17 mouse cellular contexts compared by ENCODE assay signal in genomic region chr17:25716130-25716529, GRCm38 (mm10). TPM values are rescaled to one million over a fixed set of nuclear protein-coding genes. Genes with fewer than 3 reads are reported as not detected.
DNase-seq lines count a peak whose midpoint lies in the region; ATAC-seq and TF ChIP-seq lines count a peak whose summit lies in the region.
"Had no signal": no experiment of that assay in that cellular context is flagged by ENCODE, and none has a peak within 500 bp of the region (broad histone marks: within the 10 kb centered on the region; RNA-seq: fewer than 3 reads in every experiment).

No protein-coding gene starts in this region.

- TF ChIP-seq EP300 in stomach, postnatal 0 days (optimal IDR thresholded peaks at IDR 0.05): no peak

- ATAC-seq in hindbrain, embryonic 15.5 days (ENCODE audit: low FRiP score, low read depth): no peak
- no peak for ATAC-seq in hindbrain, embryonic 12.5 days (ENCODE audit: low FRiP score)
- ATAC-seq in neural tube, embryonic 15.5 days (ENCODE audit: low FRiP score): no peak
- ATAC-seq in liver, embryonic 13.5 days (ENCODE audit: low read depth): 0 out of 2 replicates have a peak, but pooled peaks have one; percentile 13
- no peak for ATAC-seq in stomach, postnatal 0 days (ENCODE audit: low FRiP score, low TSS enrichment)

- TF ChIP-seq CTCF in stomach, postnatal 0 days (IDR thresholded peaks at IDR 0.05; ENCODE audit: low read depth): no peak

- H3K9me3 ChIP-seq in hindbrain, embryonic 15.5 days: no peaks in the 10 kb centered on the region
- H3K9me3 ChIP-seq in hindbrain, embryonic 12.5 days (replicated peaks): no peaks in the 10 kb centered on the region
- H3K9me3 ChIP-seq in neural tube, embryonic 15.5 days (replicated peaks): no peaks in the 10 kb centered on the region
- H3K9me3 ChIP-seq in liver, embryonic 13.5 days (replicated peaks): no peaks in the 10 kb centered on the region
- no peaks in the 10 kb centered on the region for H3K9me3 ChIP-seq in stomach, postnatal 0 days (ENCODE audit: control insufficient read depth, low read length)
- H3K9me3 ChIP-seq: embryonic facial prominence, embryonic 12.5 days; midbrain, embryonic 12.5 days had no signal

- H3K36me3 ChIP-seq in hindbrain, embryonic 15.5 days: no peaks in the 10 kb centered on the region
- peaks cover 21% of the 10 kb centered on the region for H3K36me3 ChIP-seq in hindbrain, embryonic 12.5 days
- no peaks in the 10 kb centered on the region for H3K36me3 ChIP-seq in neural tube, embryonic 15.5 days
- H3K36me3 ChIP-seq in liver, embryonic 13.5 days: peaks cover 28% of the 10 kb centered on the region
- peaks cover 4% of the 10 kb centered on the region; the same call in 1 of the 2 replicates for H3K36me3 ChIP-seq in stomach, postnatal 0 days (ENCODE audit: control insufficient read depth, insufficient read depth, low read length)

- H3K27ac ChIP-seq in hindbrain, embryonic 15.5 days (replicated peaks): no peak overlapping the region
- no peak overlapping the region for H3K27ac ChIP-seq in hindbrain, embryonic 12.5 days
- no peak overlapping the region for H3K27ac ChIP-seq in neural tube, embryonic 15.5 days (replicated peaks)
- no peak overlapping the region for H3K27ac ChIP-seq in liver, embryonic 13.5 days
- no peak overlapping the region for H3K27ac ChIP-seq in stomach, postnatal 0 days (replicated peaks)
- H3K27ac ChIP-seq: embryonic facial prominence, embryonic 12.5 days; midbrain, embryonic 12.5 days had no signal

- peaks cover 10% of the 10 kb centered on the region for H3K4me1 ChIP-seq in hindbrain, embryonic 15.5 days (replicated peaks)
- H3K4me1 ChIP-seq in hindbrain, embryonic 12.5 days: peaks cover 16% of the 10 kb centered on the region
- H3K4me1 ChIP-seq in neural tube, embryonic 15.5 days: peaks cover 12% of the 10 kb centered on the region
- peaks cover 26% of the 10 kb centered on the region for H3K4me1 ChIP-seq in liver, embryonic 13.5 days (replicated peaks)
- H3K4me1 ChIP-seq in stomach, postnatal 0 days (replicated peaks; ENCODE audit: control insufficient read depth, insufficient read depth): no peaks in the 10 kb centered on the region

- H3K4me2 ChIP-seq in hindbrain, embryonic 15.5 days: 0 out of 2 replicates have a peak overlapping the region, but pooled peaks have one; percentile 91
- H3K4me2 ChIP-seq in hindbrain, embryonic 12.5 days (replicated peaks): no peak overlapping the region
- H3K4me2 ChIP-seq in neural tube, embryonic 15.5 days: no peak overlapping the region
- H3K4me2 ChIP-seq in liver, embryonic 13.5 days: no peak overlapping the region
- H3K4me2 ChIP-seq in stomach, postnatal 0 days (replicated peaks; ENCODE audit: low read depth): no peak overlapping the region

- peaks cover 30% of the 10 kb centered on the region for H3K27me3 ChIP-seq in hindbrain, embryonic 15.5 days
- H3K27me3 ChIP-seq in hindbrain, embryonic 12.5 days: peaks cover 44% of the 10 kb centered on the region
- peaks cover 36% of the 10 kb centered on the region for H3K27me3 ChIP-seq in neural tube, embryonic 15.5 days (replicated peaks)
- H3K27me3 ChIP-seq in liver, embryonic 13.5 days: peaks cover 42% of the 10 kb centered on the region
- H3K27me3 ChIP-seq in stomach, postnatal 0 days (ENCODE audit: control insufficient read depth, insufficient read depth, low read length): no peaks in the 10 kb centered on the region

- H3K9ac ChIP-seq in hindbrain, embryonic 15.5 days: no peak overlapping the region
- H3K9ac ChIP-seq in hindbrain, embryonic 12.5 days: no peak overlapping the region
- no peak overlapping the region for H3K9ac ChIP-seq in neural tube, embryonic 15.5 days (replicated peaks)
- no peak overlapping the region for H3K9ac ChIP-seq in liver, embryonic 13.5 days
- H3K9ac ChIP-seq in stomach, postnatal 0 days (ENCODE audit: low read length): no peak overlapping the region
- H3K9ac ChIP-seq: midbrain, embryonic 12.5 days had no signal

- 5% methylated on average over 6 of the region's 6 CpGs for WGBS in hindbrain, embryonic 15.5 days
- WGBS in hindbrain, embryonic 12.5 days: 5% methylated on average over 6 of the region's 6 CpGs
- 11% methylated on average over 6 of the region's 6 CpGs for WGBS in neural tube, embryonic 15.5 days
- WGBS in liver, embryonic 13.5 days (ENCODE audit: insufficient replicate concordance): 5% methylated on average over 6 of the region's 6 CpGs
- WGBS in stomach, postnatal 0 days: 13% methylated on average over 6 of the region's 6 CpGs

- peak; percentile 17 for DNase-seq in embryo, embryonic 10.5 days (ENCODE audit: low spot score)
- DNase-seq in embryo, embryonic 11 days: no peak
- DNase-seq in neural tube, embryonic 10.5 days (ENCODE audit: extremely low spot score, low spot score): peak; percentile 30
- DNase-seq in liver, embryonic 13.5 days: no peak
- DNase-seq in stomach, postnatal 0 days (ENCODE audit: low spot score): no peak
- DNase-seq: adrenal gland, adult 2 months; cerebellum, adult 9-11 months; gastrocnemius, postnatal 36 days; kidney, postnatal 25 days; lung, postnatal 36 days had no signal

- no peak overlapping the region for H3K4me3 ChIP-seq in hindbrain, embryonic 15.5 days
- no peak overlapping the region for H3K4me3 ChIP-seq in hindbrain, embryonic 12.5 days
- H3K4me3 ChIP-seq in neural tube, embryonic 15.5 days (replicated peaks): no peak overlapping the region
- H3K4me3 ChIP-seq in liver, embryonic 13.5 days (replicated peaks): no peak overlapping the region
- H3K4me3 ChIP-seq in stomach, postnatal 0 days (ENCODE audit: low read depth, low read length): no peak overlapping the region
- H3K4me3 ChIP-seq: midbrain, embryonic 12.5 days; myocyte had no signal

RNA-seq across cellular contexts. Expression of gene Gng13, which starts 0.8 kb away (rescaled TPM):
- 6.7 and 9.6 TPM in 2 replicates for polyA plus RNA-seq in hindbrain, embryonic 15.5 days (2015; fragmentation: Nextera tagmentation; extraction: Ambion mirVana)
- 0.54 and 0.77 TPM in 2 replicates for polyA plus RNA-seq in hindbrain, embryonic 12.5 days (2016; fragmentation: Nextera tagmentation; extraction: Ambion mirVana)
- polyA plus RNA-seq in neural tube, embryonic 15.5 days (2015; fragmentation: Nextera tagmentation; extraction: Ambion mirVana): 8.0 and 8.3 TPM in 2 replicates
- 0.25 and 0.51 TPM in 2 replicates for polyA plus RNA-seq in liver, embryonic 13.5 days (2015; fragmentation: Nextera tagmentation; extraction: Ambion mirVana)
- 1.4 and 1.7 TPM in 2 replicates for polyA plus RNA-seq in stomach, postnatal 0 days (2015; fragmentation: Nextera tagmentation; extraction: Ambion mirVana)
- polyA plus RNA-seq: adrenal gland, adult 2 months; liver, embryonic 16.5 days had no signal

RNA-seq across cellular contexts. Expression of gene Chtf18, which starts 11.1 kb away (rescaled TPM):
- 8.2 and 8.8 TPM in 2 replicates for polyA plus RNA-seq in hindbrain, embryonic 15.5 days (2015; fragmentation: Nextera tagmentation; extraction: Ambion mirVana)
- 21.4 and 26.8 TPM in 2 replicates for polyA plus RNA-seq in hindbrain, embryonic 12.5 days (2016; fragmentation: Nextera tagmentation; extraction: Ambion mirVana)
- polyA plus RNA-seq in neural tube, embryonic 15.5 days (2015; fragmentation: Nextera tagmentation; extraction: Ambion mirVana): 5.8 and 10.1 TPM in 2 replicates
- 24.8 and 25.4 TPM in 2 replicates for polyA plus RNA-seq in liver, embryonic 13.5 days (2015; fragmentation: Nextera tagmentation; extraction: Ambion mirVana)
- 4.2 and 5.4 TPM in 2 replicates for polyA plus RNA-seq in stomach, postnatal 0 days (2015; fragmentation: Nextera tagmentation; extraction: Ambion mirVana)

RNA-seq across cellular contexts. Expression of gene Rpusd1, which starts 11.3 kb away (rescaled TPM):
- 28.7 and 30.1 TPM in 2 replicates for polyA plus RNA-seq in hindbrain, embryonic 15.5 days (2015; fragmentation: Nextera tagmentation; extraction: Ambion mirVana)
- 19.3 and 20.3 TPM in 2 replicates for polyA plus RNA-seq in hindbrain, embryonic 12.5 days (2016; fragmentation: Nextera tagmentation; extraction: Ambion mirVana)
- polyA plus RNA-seq in neural tube, embryonic 15.5 days (2015; fragmentation: Nextera tagmentation; extraction: Ambion mirVana): 29.3 and 30.3 TPM in 2 replicates
- polyA plus RNA-seq in liver, embryonic 13.5 days (2015; fragmentation: Nextera tagmentation; extraction: Ambion mirVana): 7.6 and 8.4 TPM in 2 replicates
- polyA plus RNA-seq in stomach, postnatal 0 days (2015; fragmentation: Nextera tagmentation; extraction: Ambion mirVana): 10.3 and 10.5 TPM in 2 replicates

RNA-seq across cellular contexts. Expression of gene Mslnl, which starts 19.7 kb away (rescaled TPM):
- polyA plus RNA-seq in hindbrain, embryonic 15.5 days (2015; fragmentation: Nextera tagmentation; extraction: Ambion mirVana): 0.05 TPM in 1 of 2 replicates, not detected in the other
- not detected in 2 replicates for polyA plus RNA-seq in hindbrain, embryonic 12.5 days (2016; fragmentation: Nextera tagmentation; extraction: Ambion mirVana)
- not detected in 2 replicates for polyA plus RNA-seq in neural tube, embryonic 15.5 days (2015; fragmentation: Nextera tagmentation; extraction: Ambion mirVana)
- polyA plus RNA-seq in liver, embryonic 13.5 days (2015; fragmentation: Nextera tagmentation; extraction: Ambion mirVana): not detected in 2 replicates
- 0.05 and 0.10 TPM in 2 replicates for polyA plus RNA-seq in stomach, postnatal 0 days (2015; fragmentation: Nextera tagmentation; extraction: Ambion mirVana)
- polyA plus RNA-seq: liver, embryonic 16.5 days; midbrain, embryonic 12.5 days; myocyte had no signal

RNA-seq across cellular contexts. Expression of gene Msln, which starts 38.0 kb away (rescaled TPM):
- 0.84 TPM in 1 of 2 replicates, not detected in the other for polyA plus RNA-seq in hindbrain, embryonic 15.5 days (2015; fragmentation: Nextera tagmentation; extraction: Ambion mirVana)
- polyA plus RNA-seq in hindbrain, embryonic 12.5 days (2016; fragmentation: Nextera tagmentation; extraction: Ambion mirVana): 0.75 TPM in 1 of 2 replicates, not detected in the other
- 1.4 and 2.0 TPM in 2 replicates for polyA plus RNA-seq in neural tube, embryonic 15.5 days (2015; fragmentation: Nextera tagmentation; extraction: Ambion mirVana)
- 0.81 and 1.2 TPM in 2 replicates for polyA plus RNA-seq in liver, embryonic 13.5 days (2015; fragmentation: Nextera tagmentation; extraction: Ambion mirVana)
- polyA plus RNA-seq in stomach, postnatal 0 days (2015; fragmentation: Nextera tagmentation; extraction: Ambion mirVana): 54.8 and 70.6 TPM in 2 replicates

Comparison
In these comparisons a context has a peak if more than half of its experiments do, and no peak if none do; other contexts are left out.
1. DNase-seq: peak in embryo, embryonic 10.5 days (single experiment) and neural tube, embryonic 10.5 days (single experiment); none in embryo, embryonic 11 days (single experiment), liver, embryonic 13.5 days (single experiment) and stomach, postnatal 0 days (single experiment).